Mouse (Mus musculus) liver, postnatal 0 days (tissue): ENCODE measurements at regions not wholly inside any gene's neighbourhood (a gene's known extent, or its start where the extent isn't known, plus 50 kb on each side); places are given as distances from the start of the nearest gene placed in this dataset.

Experiments
- CTCF ChIP-seq: sonication (generic); IDR thresholded peaks from 2 replicates; pipeline ENCODE4 v1.5.1; 2016; ENCODE audit warnings: antibody characterized with exemption, low read depth
- EP300 ChIP-seq: IDR thresholded peaks from 2 replicates; pipeline ENCODE4 v1.6.1; 2016; ENCODE audit warnings: antibody characterized with exemption, low read depth, mild to moderate bottlenecking

DNA sequence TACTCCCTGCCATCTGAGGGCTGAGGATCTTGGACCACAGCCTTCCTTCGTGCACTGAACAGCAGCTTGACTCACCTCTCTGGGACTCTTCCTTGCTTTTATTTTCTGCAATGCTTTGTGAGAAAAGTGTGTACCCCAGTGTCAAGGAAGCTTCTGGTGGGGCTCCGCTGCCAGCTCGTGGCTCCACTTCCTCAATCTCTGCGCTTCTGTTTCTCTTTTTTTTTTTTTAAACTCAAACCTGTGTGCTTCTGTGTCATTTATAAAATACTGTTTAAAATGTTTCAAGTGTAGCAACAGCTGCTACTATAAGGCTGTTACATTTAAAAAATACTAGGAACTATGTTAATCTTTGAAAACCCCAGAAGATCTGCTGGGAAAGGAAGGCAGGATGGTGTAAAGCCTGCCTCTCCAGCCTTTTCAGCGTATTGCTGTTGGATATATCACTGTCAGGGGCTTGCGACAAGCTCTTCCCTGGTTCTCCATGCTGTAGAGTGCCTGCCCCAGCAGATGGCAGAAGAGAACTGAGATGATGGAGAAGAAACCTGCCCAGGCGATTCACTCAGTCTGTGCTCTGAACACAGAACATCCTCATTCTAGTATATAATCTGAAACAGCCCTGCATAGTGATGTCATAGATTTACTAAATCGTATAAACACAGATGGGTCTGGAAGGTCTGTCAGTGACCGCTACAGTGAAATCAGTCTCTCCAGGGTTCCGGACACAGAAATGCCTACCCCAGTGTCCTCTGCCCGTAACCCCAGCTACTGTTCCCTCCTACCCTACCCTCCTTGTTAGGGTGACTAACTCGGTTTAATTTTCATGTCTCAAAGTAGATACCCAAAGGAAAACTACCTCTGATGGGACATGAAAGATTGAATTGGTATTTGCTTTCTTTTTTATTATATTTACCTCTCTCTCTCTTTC, 61.8 kb upstream of the Sv2b start:
- no peak for TF ChIP-seq EP300
- peak; percentile 79 for TF ChIP-seq CTCF
